Mouse (Mus musculus) limb, embryonic 14.5 days (tissue): Measurements from ENCODE around the gene 4930503B20Rik. TPM values are rescaled to one million over a fixed set of nuclear protein-coding genes. Genes with fewer than 3 reads are reported as not detected.

ENCODE experiments used
- ATAC-seq: fragments of 200-750 bp; cut with Nextera tagmentation; 2 replicates; pipeline ENCODE4 v1.8.0; 2017; ENCODE audit warnings: low read depth, moderate number of reproducible peaks, moderate TSS enrichment; ENCODE audit not compliant: low FRiP score
- DNase-seq: peaks from one replicate; pipeline ENCODE4 v3.0.0-alpha.2; 2015; ENCODE audit warnings: low spot score
- H3K27ac ChIP-seq: fragments of 300-500 bp; sonication (generic); replicated peaks from 2 replicates; pipeline ENCODE4 v1.5.1; 2014; ENCODE audit warnings: low read depth, mild to moderate bottlenecking, low read length, moderate library complexity, mixed read lengths
- H3K27me3 ChIP-seq: fragments of 300-500 bp; sonication (generic); 2 replicates; pipeline ENCODE4 v1.6.1; 2014; ENCODE audit warnings: low read length, mixed read lengths; ENCODE audit not compliant: control insufficient read depth, insufficient read depth
- H3K36me3 ChIP-seq: fragments of 300-500 bp; sonication (generic); 2 replicates; pipeline ENCODE4 v1.6.1; 2014; ENCODE audit warnings: mild to moderate bottlenecking, low read length, moderate library complexity, mixed read lengths; ENCODE audit not compliant: control insufficient read depth, insufficient read depth
- H3K4me1 ChIP-seq: fragments of 300-500 bp; sonication (generic); 2 replicates; pipeline ENCODE4 v1.6.1; 2014; ENCODE audit warnings: antibody characterized with exemption, low read length, mixed read lengths; ENCODE audit not compliant: control insufficient read depth, insufficient read depth
- H3K4me2 ChIP-seq: fragments of 300-500 bp; sonication (generic); replicated peaks from 2 replicates; pipeline ENCODE4 v1.6.1; 2014; ENCODE audit warnings: low read depth, mild to moderate bottlenecking, low read length, moderate library complexity; ENCODE audit not compliant: severe bottlenecking
- H3K4me3 ChIP-seq: fragments of 300-500 bp; sonication (generic); replicated peaks from 2 replicates; pipeline ENCODE4 v1.5.1; 2014; ENCODE audit warnings: low read length
- H3K9ac ChIP-seq: fragments of 300-500 bp; sonication (generic); 2 replicates; pipeline ENCODE4 v1.6.1; 2014; ENCODE audit warnings: mild to moderate bottlenecking, low read depth, low read length, moderate library complexity; ENCODE audit not compliant: severe bottlenecking
- H3K9me3 ChIP-seq: fragments of 300-500 bp; sonication (generic); 2 replicates; pipeline ENCODE4 v1.6.1; 2016; ENCODE audit warnings: low read length; ENCODE audit not compliant: control insufficient read depth
- POLR2A ChIP-seq: fragments of 200-500 bp; IDR thresholded peaks from 2 replicates; pipeline ENCODE4 v1.8.0; 2012; ENCODE audit warnings: inconsistent platforms, mild to moderate bottlenecking, moderate library complexity, borderline replicate concordance; ENCODE audit not compliant: insufficient read depth, insufficient read length; ENCODE audit errors: extremely low read depth
- WGBS: fragments of 180-500 bp; shearing (Covaris S2); extraction: QIAGEN DNeasy Blood & Tissue Kit; methylation state at CpG from one replicate; pipeline ENCODE4 v1.1.7; 2014; 5-methylcytosine and 5-hydroxymethylcytosine counted together
- polyA plus RNA-seq, 2 experiments: library from polyadenylated mRNA; depleted of rRNA in 1 of 2; stranded (reverse) in 1 of 2; unstranded in 1 of 2; fragments of >200 nt; fragmentation: Nextera tagmentation in 1 of 2; extraction: Ambion mirVana in 1 of 2; gene quantifications; 2 replicates each; pipeline versions ENCODE4 v1.2.1 to v1.2.3; 2012 to 2014

Gene 4930503B20Rik
- polyA plus RNA-seq, 2 experiments, result 0.09 TPM; not detected in 1

GRCm38 (mm10) chr3:146661001-146661400 is 9.9 kb upstream of the 4930503B20Rik start:
- Histone ChIP-seq H3K4me1 (no peaks in the 10 kb centered on the region), H3K4me2 (no peak overlapping the region), H3K4me3 (no peak overlapping the region), H3K27me3 (no peaks in the 10 kb centered on the region), H3K9me3 (no peaks in the 10 kb centered on the region), H3K9ac (no peak overlapping the region), H3K36me3 (no peaks in the 10 kb centered on the region), H3K27ac (no peak overlapping the region)
- DNase-seq (no peak), ATAC-seq (no peak)
- 74% methylated on average over 6 of the region's 6 CpGs for WGBS
- no peak for TF ChIP-seq POLR2A

DNA sequence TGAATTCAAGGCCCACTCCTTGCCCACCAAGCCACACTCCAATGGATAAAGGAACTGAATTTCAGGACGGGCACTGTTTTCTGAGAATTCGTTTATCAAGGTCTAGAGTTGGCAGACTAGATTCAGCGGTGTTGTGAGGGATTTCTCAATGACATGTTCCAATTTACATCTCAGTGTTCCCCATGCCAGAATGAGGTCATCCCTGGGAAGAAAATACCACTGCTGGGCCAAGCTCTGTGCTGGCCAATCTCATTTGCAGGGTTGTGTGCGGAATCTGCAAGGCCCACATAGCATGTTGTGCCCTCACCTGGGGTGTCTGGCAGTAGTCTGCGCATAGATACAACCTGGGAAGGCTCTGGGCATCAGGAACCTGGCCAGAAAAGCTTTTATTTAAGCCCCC is 8.2 kb upstream of the 4930503B20Rik start:
- no peaks in the 10 kb centered on the region for H3K27me3 ChIP-seq
- no peak overlapping the region for H3K4me2 ChIP-seq
- H3K9ac ChIP-seq, result no peak overlapping the region
- no peaks in the 10 kb centered on the region for H3K36me3 ChIP-seq
- ATAC-seq, result no peak
- H3K9me3 ChIP-seq, result no peaks in the 10 kb centered on the region
- TF ChIP-seq POLR2A, result no peak
- H3K27ac ChIP-seq, result no peak overlapping the region
- H3K4me1 ChIP-seq, result no peaks in the 10 kb centered on the region
- H3K4me3 ChIP-seq, result no peak overlapping the region
- 93% methylated on average over 5 of the region's 5 CpGs for WGBS
- no peak for DNase-seq

DNA sequence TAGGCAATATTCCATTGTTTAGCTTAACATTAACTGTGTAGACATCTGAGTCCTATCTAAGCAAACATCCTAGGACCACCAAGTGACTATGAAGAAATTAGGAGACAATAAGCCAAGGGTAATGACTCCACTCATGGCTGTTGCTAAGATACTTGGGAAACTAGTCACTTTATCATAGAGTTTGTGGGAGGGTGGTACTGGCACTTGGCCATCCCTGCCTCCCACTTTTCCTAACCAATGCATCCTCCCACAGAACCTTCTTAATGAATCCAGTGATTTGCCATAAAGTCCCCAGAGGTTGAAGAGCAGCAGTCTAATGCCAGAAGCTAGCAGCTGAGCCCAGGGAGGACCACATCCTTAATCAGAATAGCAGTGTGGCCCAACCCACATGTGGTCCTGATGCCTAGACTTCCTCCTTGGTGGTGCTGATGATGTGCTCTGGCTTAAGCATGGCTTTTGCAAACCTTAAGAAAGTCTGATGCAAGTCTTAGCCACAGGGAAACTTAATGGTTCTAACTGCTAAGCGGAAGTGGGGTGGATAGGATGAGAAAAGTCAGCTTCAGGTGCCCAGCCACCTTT is 7.0 kb upstream of the 4930503B20Rik start:
- no peak overlapping the region for H3K4me2 ChIP-seq
- H3K27me3 ChIP-seq, result no peaks in the 10 kb centered on the region
- H3K36me3 ChIP-seq, result no peaks in the 10 kb centered on the region
- TF ChIP-seq POLR2A, result no peak
- WGBS, result 89% methylated on average over 1 of the region's 1 CpGs
- no peaks in the 10 kb centered on the region for H3K4me1 ChIP-seq
- no peak overlapping the region for H3K4me3 ChIP-seq
- no peak overlapping the region for H3K27ac ChIP-seq
- H3K9me3 ChIP-seq, result no peaks in the 10 kb centered on the region
- DNase-seq, result no peak
- ATAC-seq, result no peak
- no peak overlapping the region for H3K9ac ChIP-seq

GRCm38 (mm10) chr3:146657433-146657832 is 6.3 kb upstream of the 4930503B20Rik start:
- H3K27ac ChIP-seq, result no peak overlapping the region
- DNase-seq (no peak), ATAC-seq (no peak)
- no peak overlapping the region for H3K4me2 ChIP-seq
- no peak overlapping the region for H3K4me3 ChIP-seq
- no peak overlapping the region for H3K9ac ChIP-seq
- H3K9me3 ChIP-seq, result no peaks in the 10 kb centered on the region
- H3K36me3 ChIP-seq, result no peaks in the 10 kb centered on the region
- no peaks in the 10 kb centered on the region for H3K4me1 ChIP-seq
- no peaks in the 10 kb centered on the region for H3K27me3 ChIP-seq
- TF ChIP-seq POLR2A, result no peak
- WGBS, result 89% methylated on average over 5 of the region's 5 CpGs

DNA sequence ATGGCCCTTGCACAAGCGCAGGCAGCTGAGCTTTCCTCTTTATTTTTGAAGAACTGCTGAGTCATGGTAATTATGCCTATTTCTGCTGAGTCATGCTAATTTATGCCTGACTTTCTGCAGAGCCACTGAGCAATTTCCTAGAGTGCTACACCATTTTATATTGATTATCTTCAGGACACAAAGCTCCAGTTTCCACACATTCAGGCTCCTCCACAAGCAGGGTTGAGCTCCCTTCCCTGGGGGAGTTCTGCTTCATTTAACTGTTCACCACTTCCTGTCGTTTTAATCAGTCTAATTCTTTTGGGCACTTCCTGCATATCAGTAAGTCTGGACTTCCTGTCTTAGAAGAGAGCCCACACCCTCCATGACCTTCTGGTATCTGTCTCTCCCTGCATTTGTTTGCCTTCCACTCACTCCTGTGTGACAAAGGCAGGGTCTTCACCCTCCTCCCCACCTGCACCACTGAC is 4.0 kb upstream of the 4930503B20Rik start:
- H3K9ac ChIP-seq, result no peak overlapping the region
- H3K36me3 ChIP-seq, result no peaks in the 10 kb centered on the region
- H3K4me3 ChIP-seq, result no peak overlapping the region
- H3K27ac ChIP-seq, result no peak overlapping the region
- no peak overlapping the region for H3K4me2 ChIP-seq
- 70% methylated on average over 2 of the region's 2 CpGs for WGBS
- H3K9me3 ChIP-seq, result no peaks in the 10 kb centered on the region
- no peak for TF ChIP-seq POLR2A
- no peaks in the 10 kb centered on the region for H3K27me3 ChIP-seq
- H3K4me1 ChIP-seq, result no peaks in the 10 kb centered on the region
- ATAC-seq (no peak), DNase-seq (no peak)

DNA sequence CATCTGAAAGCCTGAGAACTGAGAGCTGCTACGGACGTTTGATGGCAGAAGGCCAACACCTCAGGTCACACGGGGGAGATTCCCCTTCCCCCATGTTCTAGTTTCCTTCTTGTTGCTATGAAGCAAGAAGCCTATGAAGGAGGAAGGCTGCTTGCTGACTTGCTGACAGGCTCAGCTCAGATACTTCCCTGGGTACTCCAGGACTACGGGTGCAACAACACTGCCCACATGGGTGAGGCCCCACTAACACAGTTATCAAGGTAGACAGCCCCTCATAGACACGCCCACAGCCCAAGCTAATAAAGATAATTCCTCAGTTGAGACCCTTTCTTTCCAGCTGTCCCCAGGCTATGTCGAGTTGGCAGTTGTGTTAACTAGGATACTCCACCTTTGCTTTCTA is 2.6 kb upstream of the 4930503B20Rik start:
- no peak for ATAC-seq
- Histone ChIP-seq H3K9me3 (no peaks in the 10 kb centered on the region), H3K4me1 (no peaks in the 10 kb centered on the region), H3K9ac (no peak overlapping the region), H3K4me3 (no peak overlapping the region), H3K27ac (no peak overlapping the region), H3K36me3 (no peaks in the 10 kb centered on the region), H3K4me2 (no peak overlapping the region), H3K27me3 (no peaks in the 10 kb centered on the region)
- WGBS, result 56% methylated on average over 6 of the region's 6 CpGs
- DNase-seq, result no peak
- no peak for TF ChIP-seq POLR2A
